Mouse (Mus musculus) inflammation-experienced regulatory T-cells, adult 6 months (primary cell): ENCODE data around the gene Rhox4c. TPM values are rescaled to one million over a fixed set of nuclear protein-coding genes. Genes with fewer than 3 reads are reported as not detected.
"Not testable (repeated sequence)": the region's sequence is repeated elsewhere in the genome, so short reads cannot be mapped to it uniquely, and the experiment has no call there.

Experiments used
- ATAC-seq: one replicate; pipeline ENCODE4 v1.8.0; 2017
- polyA plus RNA-seq, 3 experiments: library from polyadenylated mRNA; unstranded; fragments of 100-300 nt; shearing (Covaris generic); gene quantifications; one replicate each; pipeline ENCODE4 v1.2.1; 2017

Gene Rhox4c
- polyA plus RNA-seq = not detected

- ATAC-seq = not testable (repeated sequence)
Observed at GRCm38 (mm10) chrX:37480037-37480436, at the start of gene Rhox4c. Gene Rhox4c, plus strand, starts transcription at chrX:37480337.

GRCm38 (mm10) chrX:37432194-37432593, 47.9 kb upstream of the Rhox4c start, which contains the start of gene Rhox4b:
Gene Rhox4b, plus strand, starts transcription at chrX:37432494.
- not testable (repeated sequence) for ATAC-seq

- ATAC-seq = not testable (repeated sequence)
Observed at GRCm38 (mm10) chrX:37453380-37453779, 26.8 kb upstream of the Rhox4c start, which contains the start of gene Rhox2c. Gene Rhox2c, plus strand, starts transcription at chrX:37453680.

GRCm38 (mm10) chrX:37458285-37458684, 21.9 kb upstream of the Rhox4c start, which contains the start of gene Rhox3c:
Gene Rhox3c, plus strand, starts transcription at chrX:37458585.
- ATAC-seq = not testable (repeated sequence)

- ATAC-seq = not testable (repeated sequence)
Observed at GRCm38 (mm10) chrX:37514059-37514458, 33.9 kb downstream of the Rhox4c start, which contains the start of gene Rhox4d. Gene Rhox4d, plus strand, starts transcription at chrX:37514359.

- not testable (repeated sequence) for ATAC-seq
Observed at GRCm38 (mm10) chrX:37530152-37530551, 50.0 kb downstream of the Rhox4c start, which contains the start of gene Rhox2e. Gene Rhox2e, plus strand, starts transcription at chrX:37530452.

Other genes starting within 250 kb of the Rhox4c start
- not detected for gene Rhox2a, start 235.4 kb upstream of the Rhox4c start, polyA plus RNA-seq
- gene Rhox3a, start 230.4 kb upstream of the Rhox4c start, polyA plus RNA-seq = not detected
- not detected for gene Rhox4a, start 215.0 kb upstream of the Rhox4c start, polyA plus RNA-seq
- gene Rhox3a2, start 100.3 kb upstream of the Rhox4c start, polyA plus RNA-seq = not detected
- gene Rhox4a2, start 89.5 kb upstream of the Rhox4c start, polyA plus RNA-seq = not detected
- gene Rhox2b, start 68.3 kb upstream of the Rhox4c start, polyA plus RNA-seq = not detected
- gene Rhox4b, start 47.8 kb upstream of the Rhox4c start, polyA plus RNA-seq = not detected
- gene Rhox2c, start 26.7 kb upstream of the Rhox4c start, polyA plus RNA-seq = not detected
- gene Rhox3c, start 21.8 kb upstream of the Rhox4c start, polyA plus RNA-seq = not detected
- not detected for gene Rhox2d, start 13.1 kb downstream of the Rhox4c start, polyA plus RNA-seq
- not detected for gene Rhox4d, start 34.0 kb downstream of the Rhox4c start, polyA plus RNA-seq
- not detected for gene Rhox2e, start 50.1 kb downstream of the Rhox4c start, polyA plus RNA-seq
- not detected for gene Rhox3e, start 61.7 kb downstream of the Rhox4c start, polyA plus RNA-seq
- not detected for gene Rhox4e, start 77.1 kb downstream of the Rhox4c start, polyA plus RNA-seq
- gene Rhox2f, start 91.1 kb downstream of the Rhox4c start, polyA plus RNA-seq = not detected
- gene Rhox3f, start 100.7 kb downstream of the Rhox4c start, polyA plus RNA-seq = not detected
- not detected for gene Rhox4f, start 127.4 kb downstream of the Rhox4c start, polyA plus RNA-seq
- gene Rhox3g, start 148.3 kb downstream of the Rhox4c start, polyA plus RNA-seq = not detected
- gene Rhox2g, start 163.1 kb downstream of the Rhox4c start, polyA plus RNA-seq = not detected
- not detected for gene Rhox4g, start 171.0 kb downstream of the Rhox4c start, polyA plus RNA-seq
- not detected for gene Rhox3h, start 188.4 kb downstream of the Rhox4c start, polyA plus RNA-seq
- gene Rhox2h, start 192.9 kb downstream of the Rhox4c start, polyA plus RNA-seq = not detected